Mouse (Mus musculus): ENCODE results near the gene Il6. TPM values are rescaled to one million over a fixed set of nuclear protein-coding genes. Genes with fewer than 3 reads are reported as not detected.
"Not testable (repeated sequence)": the region's sequence is repeated elsewhere in the genome, so short reads cannot be mapped to it uniquely, and the experiment has no call there.

Il6 gene
- polyA plus RNA-seq, 1 experiment from 2014 or later = 0.25 TPM

GRCm38 (mm10) chr5:30058216-30058731, 45.4 kb downstream of the Il6 start:
- no peak overlapping the region for H3K9ac ChIP-seq (replicated peaks; ENCODE audit: low read depth)
- TF ChIP-seq EP300 (IDR thresholded peaks at IDR 0.05) = no peak
- TF ChIP-seq CTCF (IDR thresholded peaks at IDR 0.05) = no peak
- H3K4me3 ChIP-seq (ENCODE audit: low read depth, low read length) = no peak overlapping the region
- peaks cover 4% of the 10 kb centered on the region; the same call in 1 of the 2 replicates for H3K36me3 ChIP-seq (ENCODE audit: insufficient read depth, low read length)
- no peaks in the 10 kb centered on the region for H3K9me3 ChIP-seq (ENCODE audit: low read length)
- ATAC-seq (no peak), DNase-seq (ENCODE audit: low spot score) (no peak)
- no peaks in the 10 kb centered on the region for H3K4me1 ChIP-seq (ENCODE audit: insufficient read depth, low read depth, low read length)
- no peak overlapping the region for H3K4me2 ChIP-seq (replicated peaks; ENCODE audit: low read depth, low read length)
- no peaks in the 10 kb centered on the region for H3K27me3 ChIP-seq (replicated peaks; ENCODE audit: insufficient read depth, low read length)
- no peak overlapping the region for H3K27ac ChIP-seq (ENCODE audit: low read length)
- WGBS = 89% methylated on average over 6 of the region's 6 CpGs

DNA sequence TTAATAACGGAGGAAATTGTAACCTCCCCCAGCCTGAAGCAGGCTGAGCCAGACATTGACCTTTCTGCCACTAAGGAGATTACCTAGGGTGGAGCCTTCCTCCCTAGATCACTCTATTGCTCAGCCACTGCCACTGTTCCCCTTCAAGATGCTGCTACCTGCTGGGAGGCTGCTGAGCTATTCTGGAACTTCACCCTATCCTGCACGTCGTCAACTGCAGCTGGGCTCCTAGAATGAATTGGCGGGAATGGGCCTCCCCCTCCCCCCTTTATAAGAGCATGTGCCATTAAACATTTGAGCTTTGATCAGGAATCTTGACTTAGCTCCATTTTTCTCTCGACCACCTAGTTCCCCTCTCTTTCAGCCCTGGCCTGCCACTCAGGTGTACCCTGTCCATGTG, 46.7 kb downstream of the Il6 start:
- H3K9me3 ChIP-seq (ENCODE audit: low read length); H3K27ac ChIP-seq (ENCODE audit: low read length); ATAC-seq; H3K4me1 ChIP-seq (ENCODE audit: insufficient read depth, low read depth, low read length); H3K27me3 ChIP-seq (replicated peaks; ENCODE audit: insufficient read depth, low read length); H3K4me3 ChIP-seq (ENCODE audit: low read depth, low read length); H3K9ac ChIP-seq (replicated peaks; ENCODE audit: low read depth); H3K4me2 ChIP-seq (replicated peaks; ENCODE audit: low read depth, low read length); DNase-seq (ENCODE audit: low spot score); H3K36me3 ChIP-seq (ENCODE audit: insufficient read depth, low read length): not testable (repeated sequence)
- 80% methylated on average over 5 of the region's 5 CpGs for WGBS

GRCm38 (mm10) chr5:30067726-30068125, 54.8 kb downstream of the Il6 start:
- Histone ChIP-seq H3K9ac (replicated peaks; ENCODE audit: low read depth) (no peak overlapping the region), H3K36me3 (ENCODE audit: insufficient read depth, low read length) (peaks cover 5% of the 10 kb centered on the region; the same call in 1 of the 2 replicates), H3K9me3 (ENCODE audit: low read length) (no peaks in the 10 kb centered on the region), H3K27ac (ENCODE audit: low read length) (no peak overlapping the region), H3K4me1 (ENCODE audit: insufficient read depth, low read depth, low read length) (no peaks in the 10 kb centered on the region), H3K4me3 (ENCODE audit: low read depth, low read length) (no peak overlapping the region), H3K4me2 (replicated peaks; ENCODE audit: low read depth, low read length) (no peak overlapping the region), H3K27me3 (replicated peaks; ENCODE audit: insufficient read depth, low read length) (no peaks in the 10 kb centered on the region)
- ATAC-seq = no peak
- 71% methylated on average over 6 of the region's 6 CpGs for WGBS
- DNase-seq (ENCODE audit: low spot score) = no peak
- TF ChIP-seq CTCF (IDR thresholded peaks at IDR 0.05) (no peak), EP300 (IDR thresholded peaks at IDR 0.05) (no peak)

Other genes with a start within 250 kb of the Il6 start
- 37.3 and 38.9 TPM in 2 replicates for gene Tyms, start 60.5 kb downstream of the Il6 start, polyA plus RNA-seq (2015; fragmentation: Nextera tagmentation; extraction: Ambion mirVana)
- 0.04 and 0.05 TPM in 2 replicates for gene Garem2, start 92.0 kb downstream of the Il6 start, polyA plus RNA-seq (2015; fragmentation: Nextera tagmentation; extraction: Ambion mirVana)
- gene 3110082J24Rik, start 93.0 kb downstream of the Il6 start, polyA plus RNA-seq (2015; fragmentation: Nextera tagmentation; extraction: Ambion mirVana) = not detected in 2 replicates
- gene Hadha, start 142.0 kb downstream of the Il6 start, polyA plus RNA-seq (2015; fragmentation: Nextera tagmentation; extraction: Ambion mirVana) = 107 and 110 TPM in 2 replicates
- gene Hadhb, start 142.1 kb downstream of the Il6 start, polyA plus RNA-seq (2015; fragmentation: Nextera tagmentation; extraction: Ambion mirVana) = 104 and 107 TPM in 2 replicates
- 0.13 and 0.18 TPM in 2 replicates for gene Adgrf3, start 192.6 kb downstream of the Il6 start, polyA plus RNA-seq (2015; fragmentation: Nextera tagmentation; extraction: Ambion mirVana)
- 9.4 and 11.0 TPM in 2 replicates for gene Selenoi, start 219.5 kb downstream of the Il6 start, polyA plus RNA-seq (2015; fragmentation: Nextera tagmentation; extraction: Ambion mirVana)